Mouse (Mus musculus) neural tube, embryonic 12.5 days (tissue): ENCODE data around the gene Dnajb14. TPM values are rescaled to one million over a fixed set of nuclear protein-coding genes. Genes with fewer than 3 reads are reported as not detected.
A peak's percentile ranks its signal among the peaks of the same experiment; 100 is the strongest.
"Not testable (repeated sequence)": the region's sequence is repeated elsewhere in the genome, so short reads cannot be mapped to it uniquely, and the experiment has no call there.

ENCODE experiments used
- ATAC-seq: fragments of 200-750 bp; cut with Nextera tagmentation; 2 replicates; pipeline ENCODE4 v1.8.0; 2017; ENCODE audit warnings: low read depth, mild to moderate bottlenecking, moderate TSS enrichment, moderate library complexity; ENCODE audit not compliant: low FRiP score
- H3K27ac ChIP-seq: fragments of 300-500 bp; sonication (generic); 2 replicates; pipeline ENCODE4 v1.5.1; 2016
- H3K27me3 ChIP-seq: fragments of 300-500 bp; sonication (generic); replicated peaks from 2 replicates; pipeline ENCODE4 v1.6.1; 2016; ENCODE audit warnings: mild to moderate bottlenecking
- H3K36me3 ChIP-seq: fragments of 300-500 bp; sonication (generic); 2 replicates; pipeline ENCODE4 v1.6.1; 2016; ENCODE audit warnings: mild to moderate bottlenecking
- H3K4me1 ChIP-seq: fragments of 300-500 bp; sonication (generic); 2 replicates; pipeline ENCODE4 v1.6.1; 2016
- H3K4me2 ChIP-seq: fragments of 300-500 bp; sonication (generic); replicated peaks from 2 replicates; pipeline ENCODE4 v1.6.1; 2016; ENCODE audit warnings: mild to moderate bottlenecking
- H3K4me3 ChIP-seq: fragments of 300-500 bp; sonication (generic); 2 replicates; pipeline ENCODE4 v1.5.1; 2016
- H3K9ac ChIP-seq: fragments of 300-500 bp; sonication (generic); 2 replicates; pipeline ENCODE4 v1.6.1; 2016; ENCODE audit warnings: mild to moderate bottlenecking
- H3K9me3 ChIP-seq: fragments of 300-500 bp; sonication (generic); 2 replicates; pipeline ENCODE4 v1.6.1; 2016; ENCODE audit warnings: mild to moderate bottlenecking
- WGBS: fragments of 180-500 bp; shearing (Covaris S2); methylation state at CpG from one replicate; pipeline ENCODE4 v1.1.7; 2016; 5-methylcytosine and 5-hydroxymethylcytosine counted together
- polyA plus RNA-seq: library from polyadenylated mRNA; unstranded; fragments of >200 nt; fragmentation: Nextera tagmentation; extraction: Ambion mirVana; gene quantifications from 2 replicates; pipeline ENCODE4 v1.2.1, GENCODE M21; 2016

The Dnajb14 gene
- polyA plus RNA-seq, 1 experiment from 2014 or later: 11.0 TPM

- ATAC-seq: no peak
- peaks cover 9% of the 10 kb centered on the region; the same call in 1 of the 2 replicates for H3K36me3 ChIP-seq
- H3K27me3 ChIP-seq: no peaks in the 10 kb centered on the region
- 94% methylated on average over 3 of the region's 3 CpGs for WGBS
- H3K9ac ChIP-seq: no peak overlapping the region
- H3K9me3 ChIP-seq: no peaks in the 10 kb centered on the region
- no peak overlapping the region for H3K27ac ChIP-seq
- H3K4me3 ChIP-seq: no peak overlapping the region
- no peaks in the 10 kb centered on the region for H3K4me1 ChIP-seq
- no peak overlapping the region for H3K4me2 ChIP-seq
Measured at GRCm38 (mm10) chr3:137895196-137895595, 27.7 kb downstream of the Dnajb14 start.

- H3K36me3 ChIP-seq: peaks cover 9% of the 10 kb centered on the region; the same call in 1 of the 2 replicates
- no peak overlapping the region for H3K4me2 ChIP-seq
- no peak overlapping the region for H3K9ac ChIP-seq
- H3K27ac ChIP-seq: no peak overlapping the region
- ATAC-seq: no peak
- H3K27me3 ChIP-seq: no peaks in the 10 kb centered on the region
- no peaks in the 10 kb centered on the region for H3K9me3 ChIP-seq
- H3K4me3 ChIP-seq: no peak overlapping the region
- H3K4me1 ChIP-seq: no peaks in the 10 kb centered on the region
- WGBS: 60% methylated on average over 4 of the region's 4 CpGs
Measured at GRCm38 (mm10) chr3:137896386-137896785, 28.9 kb downstream of the Dnajb14 start.

- Histone ChIP-seq H3K9me3 (no peaks in the 10 kb centered on the region), H3K4me3 (no peak overlapping the region), H3K36me3 (peaks cover 9% of the 10 kb centered on the region; the same call in 1 of the 2 replicates), H3K27me3 (no peaks in the 10 kb centered on the region), H3K4me2 (no peak overlapping the region), H3K27ac (no peak overlapping the region), H3K4me1 (no peaks in the 10 kb centered on the region), H3K9ac (no peak overlapping the region)
- 93% methylated on average over 3 of the region's 3 CpGs for WGBS
- no peak for ATAC-seq
Measured at GRCm38 (mm10) chr3:137896867-137897266, 29.4 kb downstream of the Dnajb14 start.

- WGBS: 92% methylated on average over 5 of the region's 5 CpGs
- Histone ChIP-seq H3K27ac (no peak overlapping the region), H3K9me3 (no peaks in the 10 kb centered on the region), H3K4me2 (no peak overlapping the region), H3K9ac (no peak overlapping the region), H3K4me3 (no peak overlapping the region), H3K4me1 (no peaks in the 10 kb centered on the region), H3K36me3 (peaks cover 14% of the 10 kb centered on the region; the same call in 1 of the 2 replicates), H3K27me3 (no peaks in the 10 kb centered on the region)
- ATAC-seq: no peak
Measured at GRCm38 (mm10) chr3:137897685-137898084, 30.2 kb downstream of the Dnajb14 start.

GRCm38 (mm10) chr3:137900149-137900548, 32.7 kb downstream of the Dnajb14 start:
- Histone ChIP-seq H3K9ac (no peak overlapping the region), H3K27ac (no peak overlapping the region), H3K36me3 (peaks cover 14% of the 10 kb centered on the region; the same call in 1 of the 2 replicates), H3K27me3 (no peaks in the 10 kb centered on the region), H3K4me2 (no peak overlapping the region), H3K4me3 (no peak overlapping the region), H3K9me3 (no peaks in the 10 kb centered on the region), H3K4me1 (no peaks in the 10 kb centered on the region)
- ATAC-seq: no peak
- 82% methylated on average over 10 of the region's 10 CpGs for WGBS

GRCm38 (mm10) chr3:137913093-137913492, 45.6 kb downstream of the Dnajb14 start:
- 72% methylated on average over 2 of the region's 2 CpGs for WGBS
- no peak overlapping the region for H3K4me2 ChIP-seq
- no peaks in the 10 kb centered on the region for H3K27me3 ChIP-seq
- H3K4me1 ChIP-seq: peaks cover 7% of the 10 kb centered on the region; the same call in 1 of the 2 replicates
- H3K4me3 ChIP-seq: no peak overlapping the region
- H3K36me3 ChIP-seq: peaks cover 4% of the 10 kb centered on the region; the same call in 1 of the 2 replicates
- H3K9ac ChIP-seq: no peak overlapping the region
- no peak for ATAC-seq
- no peaks in the 10 kb centered on the region for H3K9me3 ChIP-seq
- H3K27ac ChIP-seq: no peak overlapping the region

- H3K27me3 ChIP-seq, H3K27ac ChIP-seq, H3K4me2 ChIP-seq, H3K4me3 ChIP-seq, H3K9me3 ChIP-seq, ATAC-seq, H3K9ac ChIP-seq, H3K36me3 ChIP-seq: not testable (repeated sequence)
- peaks cover 15% of the 10 kb centered on the region for H3K4me1 ChIP-seq
- no CpG with 5 or more reads among the region's 1 CpGs for WGBS
Measured at GRCm38 (mm10) chr3:137914567-137914966, 47.1 kb downstream of the Dnajb14 start.

GRCm38 (mm10) chr3:137917694-137918171, 50.3 kb downstream of the Dnajb14 start:
- peak; percentile 58 for ATAC-seq
- no peaks in the 10 kb centered on the region for H3K9me3 ChIP-seq
- WGBS: 27% methylated on average over 12 of the region's 12 CpGs
- peak overlapping the region; percentile 80 for H3K9ac ChIP-seq
- peak overlapping the region; percentile 84 for H3K4me2 ChIP-seq
- peak overlapping the region; percentile 42; the same call in 1 of the 2 replicates for H3K27ac ChIP-seq
- H3K36me3 ChIP-seq: peaks cover 12% of the 10 kb centered on the region; the same call in 1 of the 2 replicates
- no peaks in the 10 kb centered on the region for H3K27me3 ChIP-seq
- H3K4me3 ChIP-seq: peak overlapping the region; percentile 90
- peaks cover 16% of the 10 kb centered on the region for H3K4me1 ChIP-seq

GRCm38 (mm10) chr3:137918172-137918931, 50.9 kb downstream of the Dnajb14 start, which contains the start of gene Lamtor3:
TSS of gene Lamtor3 (plus strand) at chr3:137918506.
- H3K9ac ChIP-seq: peak within 1 kb of the TSS; percentile 80
- peak within 1 kb of the TSS; percentile 90 for H3K4me3 ChIP-seq
- ATAC-seq: peak; percentile 91
- peak within 1 kb of the TSS; percentile 57; the same call in 1 of the 2 replicates for H3K27ac ChIP-seq
- peaks cover 16% of the 10 kb centered on the region for H3K4me1 ChIP-seq
- WGBS: under 1% methylated on average over 47 of the region's 47 CpGs
- H3K9me3 ChIP-seq: no peaks in the 10 kb centered on the region
- H3K4me2 ChIP-seq: peak within 1 kb of the TSS; percentile 84
- no peaks in the 10 kb centered on the region for H3K27me3 ChIP-seq
- H3K36me3 ChIP-seq: peaks cover 12% of the 10 kb centered on the region; the same call in 1 of the 2 replicates

- no peaks in the 10 kb centered on the region for H3K9me3 ChIP-seq
- WGBS: 18% methylated on average over 6 of the region's 6 CpGs
- no peaks in the 10 kb centered on the region for H3K27me3 ChIP-seq
- peaks cover 16% of the 10 kb centered on the region for H3K4me1 ChIP-seq
- H3K27ac ChIP-seq: no peak overlapping the region
- peaks cover 12% of the 10 kb centered on the region for H3K36me3 ChIP-seq
- H3K4me3 ChIP-seq: peak overlapping the region; percentile 90
- peak; percentile 18; the same call in 1 of the 2 replicates for ATAC-seq
- H3K4me2 ChIP-seq: peak overlapping the region; percentile 84
- H3K9ac ChIP-seq: peak overlapping the region; percentile 80
Measured at GRCm38 (mm10) chr3:137918932-137919311, 51.4 kb downstream of the Dnajb14 start.

GRCm38 (mm10) chr3:137919398-137919797, 51.9 kb downstream of the Dnajb14 start:
- Histone ChIP-seq H3K4me3 (peak overlapping the region; percentile 90; the same call in 1 of the 2 replicates), H3K9ac (peak overlapping the region; percentile 80), H3K4me2 (peak overlapping the region; percentile 84), H3K27me3 (no peaks in the 10 kb centered on the region), H3K27ac (no peak overlapping the region), H3K4me1 (peaks cover 16% of the 10 kb centered on the region), H3K9me3 (no peaks in the 10 kb centered on the region), H3K36me3 (peaks cover 12% of the 10 kb centered on the region)
- whole genome bisulfite sequencing: 93% methylated on average over 7 of the region's 7 CpGs
- no peak for ATAC-seq

- WGBS: 97% methylated on average over 4 of the region's 4 CpGs
- Histone ChIP-seq H3K4me1 (peaks cover 16% of the 10 kb centered on the region), H3K9ac (no peak overlapping the region), H3K27me3 (no peaks in the 10 kb centered on the region), H3K4me2 (no peak overlapping the region), H3K36me3 (peaks cover 12% of the 10 kb centered on the region), H3K9me3 (no peaks in the 10 kb centered on the region), H3K4me3 (no peak overlapping the region), H3K27ac (no peak overlapping the region)
- ATAC-seq: no peak
Measured at GRCm38 (mm10) chr3:137920594-137920993, 53.1 kb downstream of the Dnajb14 start.
